Mouse (Mus musculus) embryonic fibroblast, embryonic 13.5 days (primary cell): ENCODE measurements around the gene Acsl6.

Experiments used
- CTCF ChIP-seq: IDR thresholded peaks from 2 replicates; pipeline ENCODE4 v1.5.1; 2011; ENCODE audit warnings: mild to moderate bottlenecking, control low read depth, low read length, moderate library complexity, borderline replicate concordance; ENCODE audit not compliant: insufficient read depth
- POLR2A ChIP-seq: IDR thresholded peaks from 2 replicates; pipeline ENCODE4 v1.6.1; 2011; ENCODE audit warnings: low read depth, mild to moderate bottlenecking, control low read depth, low read length, moderate library complexity

DNA sequence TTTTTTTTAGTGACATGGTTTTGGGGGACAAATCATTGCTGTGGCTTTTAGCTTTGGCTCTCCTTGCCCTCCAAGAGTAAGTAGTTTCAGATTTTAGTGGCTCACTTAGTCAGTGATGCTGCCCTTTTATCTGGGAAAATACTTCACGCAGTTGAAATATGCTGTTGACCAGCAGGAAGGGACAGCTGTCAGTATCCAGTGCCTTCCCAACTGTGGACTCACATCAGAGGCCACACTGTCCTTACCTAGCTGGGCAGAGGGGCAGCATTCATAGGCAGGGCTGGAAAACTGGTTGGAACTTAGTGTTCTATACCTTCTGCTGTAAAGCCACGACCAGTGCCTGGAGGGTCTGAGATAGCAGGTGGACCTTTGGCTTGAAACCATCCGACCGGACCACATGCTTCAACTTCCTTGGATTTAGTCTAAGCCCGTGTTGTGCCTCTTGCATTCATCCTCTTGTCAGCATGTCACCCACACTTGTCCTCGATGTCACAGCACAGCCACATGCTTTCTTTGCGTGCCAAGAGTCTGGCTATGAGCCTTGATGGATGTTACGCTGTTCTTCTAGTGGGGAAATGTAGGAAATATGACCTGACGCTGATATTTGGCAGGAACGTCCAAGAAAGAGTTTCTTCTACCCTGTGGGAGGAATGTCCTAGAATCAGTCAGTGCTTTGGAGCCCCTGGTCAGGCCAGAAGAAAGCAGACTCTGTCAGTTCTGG lies 28.0 kb downstream of the Acsl6 start:
- no peak for TF ChIP-seq POLR2A
- TF ChIP-seq CTCF: no peak
